Mouse (Mus musculus) heart, embryonic 14.5 days (tissue): Measurements from ENCODE around the gene Nynrin. TPM values are rescaled to one million over a fixed set of nuclear protein-coding genes. Genes with fewer than 3 reads are reported as not detected.

Experiments used
- ATAC-seq: fragments of 200-750 bp; cut with Nextera tagmentation; 2 replicates; pipeline ENCODE4 v1.8.0; 2017; ENCODE audit warnings: low read depth, moderate TSS enrichment; ENCODE audit not compliant: insufficient number of reproducible peaks, insufficient read depth, low FRiP score
- H3K27ac ChIP-seq, 2 experiments: fragments of 200-500 bp in 1 of 2; fragments of 300-500 bp in 1 of 2; sonication (generic) in 1 of 2; replicated peaks in 1 of 2; 2 replicates each; pipeline ENCODE4 v1.5.1; 2012 to 2014; ENCODE audit warnings: low read depth in 2 of 2, low read length in 2 of 2, control low read depth in 1 of 2, mild to moderate bottlenecking in 1 of 2, mixed read lengths in 1 of 2; ENCODE audit not compliant: control insufficient read depth in 1 of 2, insufficient read depth in 1 of 2
- H3K27me3 ChIP-seq: fragments of 300-500 bp; sonication (generic); 2 replicates; pipeline ENCODE4 v1.6.1; 2014; ENCODE audit warnings: mild to moderate bottlenecking, low read length, control low read depth; ENCODE audit not compliant: control insufficient read depth, insufficient read depth
- H3K36me3 ChIP-seq: fragments of 300-500 bp; sonication (generic); 2 replicates; pipeline ENCODE4 v1.6.1; 2014; ENCODE audit warnings: mild to moderate bottlenecking, control low read depth, low read length, mixed read lengths; ENCODE audit not compliant: control insufficient read depth, insufficient read depth
- H3K4me1 ChIP-seq, 2 experiments: fragments of 200-500 bp in 1 of 2; fragments of 300-500 bp in 1 of 2; sonication (generic) in 1 of 2; 2 replicates each; pipeline ENCODE4 v1.6.1; 2012 to 2014; ENCODE audit warnings: low read length in 2 of 2, control low read depth in 1 of 2, mixed read lengths in 1 of 2; ENCODE audit not compliant: control insufficient read depth in 2 of 2, insufficient read depth in 2 of 2
- H3K4me2 ChIP-seq: fragments of 300-500 bp; sonication (generic); 2 replicates; pipeline ENCODE4 v1.6.1; 2014; ENCODE audit warnings: mild to moderate bottlenecking, low read length
- H3K4me3 ChIP-seq, 2 experiments: fragments of 200-500 bp in 1 of 2; fragments of 300-500 bp in 1 of 2; sonication (generic) in 1 of 2; 2 replicates each; pipeline ENCODE4 v1.5.1; 2012 to 2014; ENCODE audit warnings: low read length in 2 of 2, mild to moderate bottlenecking in 2 of 2, control low read depth in 1 of 2, low read depth in 1 of 2, moderate library complexity in 1 of 2; ENCODE audit not compliant: control insufficient read depth in 1 of 2, insufficient read depth in 1 of 2
- H3K9ac ChIP-seq: fragments of 300-500 bp; sonication (generic); 2 replicates; pipeline ENCODE4 v1.6.1; 2014; ENCODE audit warnings: mild to moderate bottlenecking, low read length
- H3K9me3 ChIP-seq: fragments of 300-500 bp; sonication (generic); 2 replicates; pipeline ENCODE4 v1.6.1; 2016; ENCODE audit warnings: low read length, control low read depth; ENCODE audit not compliant: control insufficient read depth
- WGBS: fragments of 180-500 bp; shearing (Covaris S2); extraction: QIAGEN DNeasy Blood & Tissue Kit; methylation state at CpG from one replicate; pipeline ENCODE4 v1.1.7; 2014; 5-methylcytosine and 5-hydroxymethylcytosine counted together
- polyA plus RNA-seq: library from polyadenylated mRNA; unstranded; fragments of >200 nt; fragmentation: Nextera tagmentation; extraction: Ambion mirVana; gene quantifications from 2 replicates; pipeline ENCODE4 v1.2.1, GENCODE M21; 2014

Gene Nynrin
- polyA plus RNA-seq: 11.0 and 12.4 TPM in 2 replicates

DNA sequence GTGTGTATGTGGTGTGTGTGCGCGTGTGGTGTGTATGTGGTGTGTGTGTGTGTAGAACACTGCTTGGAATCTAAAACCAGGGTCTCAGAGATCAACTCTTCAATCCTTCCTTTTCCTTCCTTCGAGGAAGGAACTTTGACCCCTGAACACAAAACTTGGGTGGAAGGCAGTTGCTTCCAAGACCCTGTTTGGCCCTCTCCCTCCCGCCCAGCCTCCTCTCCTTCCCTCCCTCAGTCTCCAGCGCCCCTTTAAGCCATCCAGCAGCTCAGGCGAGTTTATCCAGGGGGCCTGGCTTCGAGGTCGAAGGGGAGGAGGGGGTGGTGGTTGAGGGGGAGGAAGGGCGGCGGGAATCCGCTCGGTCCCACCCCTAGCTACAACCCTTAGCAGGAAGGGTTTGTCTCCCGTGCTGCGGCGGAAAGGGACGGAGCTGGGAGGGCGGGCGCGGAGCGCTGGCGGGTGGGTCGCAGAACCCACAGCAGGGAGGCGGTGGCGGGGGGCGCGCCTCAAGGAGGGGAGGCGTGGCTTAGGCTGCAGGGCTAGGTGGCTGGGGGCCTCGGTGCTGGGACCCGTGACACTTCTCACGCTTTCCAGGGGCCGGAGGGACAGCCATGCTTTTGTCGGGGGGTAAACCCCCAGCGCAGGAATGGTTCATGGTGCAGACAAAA lies at the start of gene Nynrin:
TSS of gene Nynrin (plus strand) at position 390 of the 665 bp plus-strand sequence.
- H3K9ac ChIP-seq: peak within 1 kb of the TSS; percentile 88
- H3K4me3 ChIP-seq: peak within 1 kb of the TSS; percentile 70 to 88
- no peaks in the 10 kb centered on the region for H3K9me3 ChIP-seq
- WGBS: 1% methylated on average over 30 of the region's 33 CpGs
- no peaks in the 10 kb centered on the region for H3K27me3 ChIP-seq
- peak within 1 kb of the TSS; percentile 88 for H3K4me2 ChIP-seq
- ATAC-seq: peak; percentile 88
- peaks cover 29 to 49% of the 10 kb centered on the region in 2 experiments for H3K4me1 ChIP-seq
- peaks cover 6% of the 10 kb centered on the region for H3K36me3 ChIP-seq
- peak within 1 kb of the TSS; percentile 93 to 95 for H3K27ac ChIP-seq

DNA sequence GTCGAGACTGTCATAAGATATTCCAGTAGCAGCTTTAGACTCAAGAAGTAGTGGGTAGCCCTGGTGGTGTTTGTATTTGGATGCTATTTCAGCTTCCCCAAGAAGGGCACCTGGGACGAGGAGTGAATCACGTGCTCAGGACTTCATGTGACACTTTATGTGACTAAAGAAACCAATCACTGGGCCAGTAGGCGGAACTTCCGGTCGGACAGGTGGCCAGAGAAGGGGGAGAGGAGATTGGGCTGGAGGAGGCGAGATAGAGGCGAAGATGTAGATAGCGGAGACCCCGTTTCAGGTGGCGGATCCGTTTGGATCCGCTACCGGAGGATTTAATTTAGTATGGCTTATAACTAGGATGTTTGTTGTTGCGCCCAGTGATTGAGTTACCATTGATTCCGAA lies 38.9 kb upstream of the Nynrin start:
- Histone ChIP-seq H3K4me2 (peak overlapping the region; percentile 74), H3K9me3 (no peaks in the 10 kb centered on the region), H3K27ac (peak overlapping the region in 1 of 2 experiments; percentile 39; a peak in 1 of 4 replicates), H3K4me1 (peaks cover 2 to 5% of the 10 kb centered on the region in 2 experiments; a peak in 2 of 4 replicates), H3K36me3 (no peaks in the 10 kb centered on the region), H3K27me3 (no peaks in the 10 kb centered on the region), H3K4me3 (peak overlapping the region; percentile 48 to 53), H3K9ac (peak overlapping the region; percentile 68)
- 19% methylated on average over 16 of the region's 16 CpGs for WGBS
- no peak; the same call in 1 of the 2 replicates for ATAC-seq

DNA sequence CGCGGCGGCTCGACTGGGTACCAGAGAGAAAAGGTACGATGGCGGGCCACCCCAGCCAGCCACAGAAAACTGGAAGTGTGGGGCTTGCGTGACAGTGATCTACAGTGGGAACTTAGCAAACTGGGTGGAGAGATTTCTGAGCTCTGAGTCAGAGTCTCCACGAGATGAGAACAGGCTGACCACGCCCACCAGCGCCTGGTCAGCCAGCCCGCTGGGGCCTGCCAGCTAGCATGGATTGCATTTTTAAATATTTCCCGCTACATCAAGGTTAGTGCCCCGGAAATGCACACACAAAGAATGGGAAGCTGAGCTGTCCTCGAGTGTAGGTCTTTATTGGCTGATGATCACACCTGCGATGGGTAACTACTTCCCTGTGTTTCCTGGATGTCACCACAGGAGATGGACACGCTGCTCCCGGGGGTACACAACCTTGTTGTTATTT lies 38.5 kb upstream of the Nynrin start:
- peak overlapping the region; percentile 48 to 53 for H3K4me3 ChIP-seq
- no peak for ATAC-seq
- 18% methylated on average over 17 of the region's 17 CpGs for WGBS
- H3K4me1 ChIP-seq: peaks cover 2 to 5% of the 10 kb centered on the region in 2 experiments; a peak in 2 of 4 replicates
- H3K36me3 ChIP-seq: no peaks in the 10 kb centered on the region
- H3K4me2 ChIP-seq: peak overlapping the region; percentile 74
- no peaks in the 10 kb centered on the region for H3K27me3 ChIP-seq
- peak overlapping the region; percentile 68 for H3K9ac ChIP-seq
- peak overlapping the region in 1 of 2 experiments; percentile 39; a peak in 1 of 4 replicates for H3K27ac ChIP-seq
- no peaks in the 10 kb centered on the region for H3K9me3 ChIP-seq

DNA sequence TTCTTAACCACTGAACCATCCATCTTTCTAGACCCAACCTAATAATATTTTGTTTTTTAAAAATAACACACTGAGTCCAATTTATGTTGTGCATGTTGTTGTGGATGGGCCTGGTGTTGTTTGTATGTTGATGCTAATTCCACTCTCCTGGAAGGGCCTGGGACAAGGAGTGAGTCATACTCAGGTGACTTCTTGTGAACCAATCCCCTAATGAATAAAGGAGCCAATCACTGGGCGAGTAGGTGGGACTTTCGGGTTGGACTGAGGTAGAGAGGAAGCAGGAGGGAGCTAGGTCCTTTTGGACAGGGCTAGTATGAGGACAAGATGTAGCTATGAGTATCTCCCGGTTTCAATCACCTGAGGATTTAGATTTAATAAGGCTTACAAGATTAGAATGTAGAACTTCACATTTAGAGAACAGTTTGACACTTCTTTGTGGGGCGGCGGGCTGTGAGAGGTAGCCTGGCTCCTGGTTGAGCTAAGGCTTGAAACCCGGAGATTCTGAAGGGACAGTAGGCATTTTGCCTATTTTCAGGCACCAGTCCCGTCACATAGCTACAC lies 33.9 kb upstream of the Nynrin start:
- Histone ChIP-seq H3K4me2 (no peak overlapping the region), H3K4me1 (peaks cover 4 to 15% of the 10 kb centered on the region in 2 experiments), H3K9ac (no peak overlapping the region), H3K27ac (no peak overlapping the region), H3K4me3 (no peak overlapping the region), H3K27me3 (no peaks in the 10 kb centered on the region), H3K36me3 (no peaks in the 10 kb centered on the region), H3K9me3 (no peaks in the 10 kb centered on the region)
- WGBS: 73% methylated on average over 7 of the region's 7 CpGs
- ATAC-seq: no peak

DNA sequence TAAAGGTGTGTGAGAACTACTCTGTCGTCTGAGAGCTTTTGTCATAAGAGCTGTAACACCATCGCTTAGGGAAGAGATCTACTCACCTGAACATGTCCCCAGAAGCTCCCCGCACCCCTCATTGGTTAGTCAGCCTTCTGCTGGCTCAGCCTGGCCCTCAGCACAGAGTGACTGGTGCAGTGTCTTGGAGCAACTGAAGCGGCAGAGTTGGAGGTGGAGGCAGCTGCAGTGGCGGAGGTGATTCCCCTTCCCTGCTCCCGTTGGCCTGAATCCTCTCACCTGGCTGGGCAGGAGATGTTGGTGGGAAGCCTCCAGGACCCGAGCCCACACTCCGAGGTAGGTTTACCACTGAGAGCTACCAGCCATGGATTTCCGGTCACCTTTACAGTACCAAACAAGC lies 33.2 kb upstream of the Nynrin start:
- Histone ChIP-seq H3K9ac (no peak overlapping the region), H3K4me1 (peaks cover 11 to 16% of the 10 kb centered on the region in 2 experiments; a peak in 3 of 4 replicates), H3K27me3 (no peaks in the 10 kb centered on the region), H3K27ac (no peak overlapping the region), H3K9me3 (no peaks in the 10 kb centered on the region), H3K36me3 (no peaks in the 10 kb centered on the region), H3K4me3 (no peak overlapping the region), H3K4me2 (no peak overlapping the region)
- WGBS: 82% methylated on average over 9 of the region's 9 CpGs
- no peak for ATAC-seq

DNA sequence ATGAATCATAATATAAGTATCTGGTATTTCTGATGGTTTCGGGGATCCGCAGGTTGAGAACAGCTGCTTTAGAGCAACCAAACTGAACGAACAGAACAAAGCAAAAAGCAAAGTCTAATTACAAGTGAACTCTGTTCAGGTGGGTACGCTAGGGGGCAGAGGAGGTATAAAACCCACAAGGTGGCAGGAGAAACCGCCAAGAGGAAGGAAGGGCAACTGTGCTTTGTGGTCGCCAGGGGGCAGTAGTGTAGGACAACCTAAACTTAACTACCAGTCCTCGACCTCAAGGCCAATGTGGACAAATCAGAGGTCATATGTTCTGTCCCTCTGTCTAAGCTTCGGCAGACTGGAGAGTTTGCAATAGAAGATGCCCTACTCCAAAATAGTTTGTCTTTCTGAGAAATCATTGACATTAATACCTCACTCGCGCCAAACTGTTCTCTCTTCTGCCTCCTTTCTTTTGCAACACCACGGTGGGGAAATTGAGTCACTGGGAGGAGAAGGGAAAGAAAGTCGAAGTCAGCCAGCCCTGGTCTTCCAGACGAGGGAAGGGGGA lies 31.3 kb upstream of the Nynrin start:
- H3K9ac ChIP-seq: peak overlapping the region; percentile 81
- H3K27ac ChIP-seq: peak overlapping the region; percentile 93 to 96
- H3K4me2 ChIP-seq: peak overlapping the region; percentile 82
- peak overlapping the region; percentile 59 to 61 for H3K4me3 ChIP-seq
- H3K27me3 ChIP-seq: 0 out of 2 replicates have a peak, but pooled peaks cover 6% of the 10 kb centered on the region
- peaks cover 22% of the 10 kb centered on the region in 2 experiments for H3K4me1 ChIP-seq
- 0 out of 2 replicates have a peak, but pooled peaks have one; percentile 0 for ATAC-seq
- H3K36me3 ChIP-seq: no peaks in the 10 kb centered on the region
- WGBS: 5% methylated on average over 13 of the region's 13 CpGs
- H3K9me3 ChIP-seq: no peaks in the 10 kb centered on the region

DNA sequence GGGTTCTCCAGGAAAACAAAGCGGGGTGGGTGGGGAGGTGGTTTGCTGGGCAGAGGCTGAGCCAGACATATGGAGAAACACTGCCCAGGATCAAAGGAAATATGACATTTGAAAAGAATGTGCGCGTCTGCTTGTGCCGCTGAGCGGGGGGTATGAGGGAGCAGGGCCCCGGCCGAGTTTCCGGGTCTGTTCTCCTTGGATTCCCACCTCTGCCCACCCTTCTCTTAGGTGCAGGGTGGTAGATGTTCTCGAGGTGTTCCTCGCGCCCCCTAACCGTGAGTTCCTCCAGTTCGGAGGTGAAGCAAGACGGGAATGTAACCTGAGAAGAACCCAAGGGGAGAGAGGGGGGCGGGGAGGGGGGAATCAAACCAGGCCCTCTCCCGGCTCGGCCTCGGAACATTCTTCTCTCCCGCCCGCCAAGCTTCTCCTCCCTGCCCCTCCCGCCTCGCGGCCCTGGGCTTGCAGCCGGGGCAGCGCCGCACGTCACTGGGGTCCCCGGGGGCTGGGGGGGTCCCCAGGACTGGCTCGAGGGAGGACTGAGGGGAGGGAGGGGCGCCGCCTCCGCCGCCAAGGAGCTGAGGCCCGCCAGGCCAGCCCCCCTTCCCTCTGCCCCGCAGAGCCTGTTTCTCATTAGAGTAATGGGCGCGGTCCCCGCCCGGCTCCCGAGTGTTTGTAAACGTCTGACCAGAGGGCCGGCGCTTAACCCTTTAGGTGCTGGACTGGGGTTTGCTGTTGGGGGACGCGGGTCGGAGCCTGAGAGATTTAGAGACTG lies 30.6 kb upstream of the Nynrin start, which contains the start of gene Nfatc4:
TSS of gene Nfatc4 (plus strand) at position 154 of the 772 bp plus-strand sequence.
- no peaks in the 10 kb centered on the region for H3K9me3 ChIP-seq
- H3K4me3 ChIP-seq: peak within 1 kb of the TSS; percentile 59 to 61
- no peaks in the 10 kb centered on the region for H3K36me3 ChIP-seq
- H3K27me3 ChIP-seq: 0 out of 2 replicates have a peak, but pooled peaks cover 6% of the 10 kb centered on the region
- H3K4me2 ChIP-seq: peak within 1 kb of the TSS; percentile 82
- H3K4me1 ChIP-seq: peaks cover 22% of the 10 kb centered on the region in 2 experiments
- WGBS: under 1% methylated on average over 39 of the region's 46 CpGs
- H3K9ac ChIP-seq: peak within 1 kb of the TSS; percentile 81
- ATAC-seq: peak; percentile 87
- peak within 1 kb of the TSS; percentile 93 to 96 for H3K27ac ChIP-seq
